Mouse (Mus musculus) spleen, adult 12 weeks (tissue): ENCODE measurements around the gene Ahcyl2.
"Not testable (repeated sequence)": the region's sequence is repeated elsewhere in the genome, so short reads cannot be mapped to it uniquely, and the experiment has no call there.

Experiments
- DNase-seq: peaks from one replicate; pipeline ENCODE4 v3.0.0; 2022; ENCODE audit warnings: low spot score

The Ahcyl2 gene

DNA sequence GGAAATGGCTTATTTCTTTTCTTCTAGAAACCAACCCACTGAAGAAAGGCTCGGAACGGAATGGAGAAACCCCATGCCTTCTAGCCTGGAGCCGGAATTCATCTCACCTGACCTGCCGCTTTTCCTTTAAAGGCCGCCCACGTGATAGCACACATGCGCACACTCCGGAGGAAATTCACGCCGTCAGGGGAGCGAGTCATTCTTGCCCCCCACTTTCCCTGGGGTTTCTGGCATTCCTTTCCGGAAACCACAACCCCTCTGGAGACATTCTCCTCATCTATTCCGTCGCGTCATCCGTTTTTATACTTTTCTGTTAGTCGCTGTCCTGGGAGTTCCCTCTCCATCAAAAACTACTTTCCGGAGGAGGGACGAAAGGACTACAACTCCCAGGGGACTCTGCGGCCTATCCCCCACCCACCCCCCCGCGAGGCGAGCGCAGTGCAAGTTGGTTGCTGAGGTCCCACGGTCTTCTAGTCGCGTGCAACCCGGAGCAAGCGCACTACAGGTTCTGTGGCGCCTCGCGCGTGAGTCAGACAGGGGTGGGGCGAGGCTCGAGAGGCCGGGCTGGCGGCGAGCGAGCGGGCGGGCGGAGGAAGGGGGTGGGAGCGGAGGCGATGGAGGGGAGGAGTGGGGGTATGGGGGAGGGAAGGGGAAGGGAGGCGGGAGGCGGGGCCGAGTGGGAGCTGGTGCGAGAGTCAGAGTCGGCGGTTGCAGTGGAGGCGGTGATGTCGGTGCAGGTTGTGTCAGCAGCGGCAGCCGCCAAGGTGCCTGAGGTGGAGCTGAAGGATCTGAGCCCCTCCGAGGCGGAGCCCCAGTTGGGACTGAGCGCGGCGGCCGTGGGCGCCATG lies at the start of gene Ahcyl2:
Gene Ahcyl2, plus strand, starts transcription at position 199 of the 848 bp plus-strand sequence.
- peak; percentile 85 for DNase-seq

DNA sequence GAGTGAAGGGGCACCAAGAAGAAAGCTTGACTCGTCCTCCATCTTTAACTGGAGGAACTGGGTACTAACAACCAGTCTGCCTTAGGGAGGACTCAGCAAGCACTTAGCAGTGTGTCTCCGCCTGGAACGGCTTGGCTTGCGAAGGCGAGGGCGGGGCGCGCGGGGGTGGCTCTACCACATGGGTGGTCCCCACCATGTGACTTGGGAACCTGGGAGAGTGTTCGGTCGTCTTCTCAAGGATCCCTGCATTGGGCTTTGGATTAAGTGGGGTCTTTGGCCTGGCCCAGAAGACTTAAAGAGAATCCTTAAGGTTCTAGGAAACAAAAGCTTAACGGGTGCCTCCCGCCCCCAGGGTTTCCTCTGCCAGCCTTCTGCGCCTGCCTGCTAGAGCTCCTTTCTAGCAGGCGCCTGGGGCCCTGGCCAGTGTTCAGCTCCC lies 48.9 kb upstream of the Ahcyl2 start:
- no peak for DNase-seq

DNA sequence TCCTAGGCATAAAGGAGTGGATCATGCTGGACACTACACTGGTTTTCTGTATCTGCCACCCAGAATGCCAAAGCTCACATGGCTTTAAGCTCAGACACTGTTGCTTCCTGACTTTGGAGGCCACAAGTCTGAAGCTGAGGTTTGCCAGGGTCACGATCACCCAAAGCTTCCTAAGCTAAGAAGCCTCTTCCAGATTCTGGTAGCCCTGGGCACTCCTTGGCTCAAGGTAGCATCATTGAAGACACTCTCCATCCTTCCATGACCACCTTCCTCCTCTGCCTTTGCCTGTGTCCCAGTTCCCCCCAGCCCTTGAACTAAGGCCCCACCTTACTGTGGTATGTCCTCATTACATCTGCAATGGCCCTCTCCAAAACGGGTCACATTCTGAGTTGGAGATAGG lies 45.9 kb upstream of the Ahcyl2 start:
- no peak for DNase-seq

DNA sequence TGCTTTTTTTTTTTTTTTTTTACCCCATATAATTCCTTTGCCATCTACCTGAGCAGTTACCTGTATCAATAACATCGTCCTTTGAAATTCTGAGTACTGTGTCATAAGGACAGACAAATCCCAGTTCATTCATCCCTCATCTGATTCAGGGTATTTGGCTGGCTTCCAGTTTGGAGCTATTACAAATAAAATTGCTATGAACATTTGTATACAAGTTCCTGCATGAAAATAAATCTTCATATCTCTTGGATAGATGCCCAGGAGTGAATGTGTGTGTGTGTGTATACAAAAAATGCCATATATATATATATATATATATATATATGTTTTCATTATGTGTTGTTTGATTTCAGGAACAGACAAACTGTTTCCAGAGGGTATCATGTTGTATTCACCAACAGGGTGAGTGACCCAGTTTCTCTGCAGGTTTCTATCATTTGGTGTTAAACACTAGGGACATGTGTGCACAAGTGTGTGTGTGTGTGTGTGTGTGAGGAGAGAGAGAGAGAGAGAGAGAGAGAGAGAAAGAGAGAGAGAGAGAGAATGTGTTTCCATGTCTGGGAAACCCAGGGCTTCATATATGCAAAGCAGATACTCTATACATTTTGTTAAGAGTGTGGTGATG lies 41.1 kb upstream of the Ahcyl2 start:
- DNase-seq, result no peak

DNA sequence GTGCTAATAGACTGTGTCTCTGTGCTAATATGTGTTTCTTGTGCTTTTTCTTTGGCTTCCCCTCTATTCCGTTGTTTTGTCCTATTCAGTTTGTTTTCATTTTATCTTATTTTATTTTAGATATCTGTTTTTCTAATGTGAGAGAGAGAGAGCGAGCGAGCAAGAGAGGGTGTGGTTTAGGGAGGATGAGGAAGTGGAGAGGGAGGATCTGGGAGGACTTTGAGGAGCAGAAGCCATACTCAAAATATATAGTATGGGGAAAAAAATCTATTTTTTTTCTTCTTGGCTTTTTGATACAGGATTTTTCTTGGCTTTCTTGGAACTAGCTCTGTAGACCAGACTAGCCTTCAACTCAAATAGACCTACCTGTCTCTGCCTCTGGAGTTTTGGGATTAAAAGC lies 39.8 kb upstream of the Ahcyl2 start:
- DNase-seq, result no peak

DNA sequence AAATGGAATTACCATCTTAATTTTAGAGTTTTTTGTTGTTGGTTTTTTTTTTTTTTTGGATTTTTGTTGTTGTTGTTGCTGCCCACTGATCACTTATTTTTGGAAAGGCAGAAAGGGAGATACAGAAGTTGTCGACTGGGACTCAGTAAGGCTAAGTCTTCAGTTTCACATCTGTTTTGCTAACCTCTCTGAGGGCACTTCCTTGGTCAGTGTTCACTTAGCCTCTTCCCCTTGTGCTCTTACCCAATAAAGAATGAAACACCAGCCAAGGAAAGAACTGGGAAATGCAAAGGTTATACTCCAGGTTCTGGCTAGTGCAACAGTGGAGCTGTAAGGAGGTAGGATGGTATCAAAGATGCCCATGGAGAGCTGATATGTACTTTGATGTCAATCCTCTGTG lies 38.3 kb upstream of the Ahcyl2 start:
- no peak for DNase-seq

DNA sequence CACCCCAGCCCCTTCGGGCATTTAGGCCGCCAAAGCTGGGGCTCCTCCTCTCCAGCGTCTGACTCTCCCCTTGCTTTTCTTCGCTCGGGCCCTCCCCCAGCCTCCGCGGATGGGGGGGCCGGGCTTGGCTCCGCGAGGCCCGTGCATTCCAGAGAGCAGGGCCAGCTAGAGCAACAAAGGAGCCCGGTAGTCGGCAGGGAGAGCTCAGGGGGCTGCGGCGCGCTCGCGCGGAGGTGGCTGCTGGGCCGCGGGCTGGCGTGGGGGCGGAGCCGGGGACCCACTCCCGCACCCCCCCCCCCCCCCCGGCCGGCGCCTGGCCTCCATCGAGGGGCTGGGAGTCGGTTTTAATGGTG lies 32.5 kb upstream of the Ahcyl2 start, which contains the start of gene Smo:
Gene Smo, plus strand, starts transcription at position 168 of the 353 bp plus-strand sequence.
- no peak for DNase-seq

DNA sequence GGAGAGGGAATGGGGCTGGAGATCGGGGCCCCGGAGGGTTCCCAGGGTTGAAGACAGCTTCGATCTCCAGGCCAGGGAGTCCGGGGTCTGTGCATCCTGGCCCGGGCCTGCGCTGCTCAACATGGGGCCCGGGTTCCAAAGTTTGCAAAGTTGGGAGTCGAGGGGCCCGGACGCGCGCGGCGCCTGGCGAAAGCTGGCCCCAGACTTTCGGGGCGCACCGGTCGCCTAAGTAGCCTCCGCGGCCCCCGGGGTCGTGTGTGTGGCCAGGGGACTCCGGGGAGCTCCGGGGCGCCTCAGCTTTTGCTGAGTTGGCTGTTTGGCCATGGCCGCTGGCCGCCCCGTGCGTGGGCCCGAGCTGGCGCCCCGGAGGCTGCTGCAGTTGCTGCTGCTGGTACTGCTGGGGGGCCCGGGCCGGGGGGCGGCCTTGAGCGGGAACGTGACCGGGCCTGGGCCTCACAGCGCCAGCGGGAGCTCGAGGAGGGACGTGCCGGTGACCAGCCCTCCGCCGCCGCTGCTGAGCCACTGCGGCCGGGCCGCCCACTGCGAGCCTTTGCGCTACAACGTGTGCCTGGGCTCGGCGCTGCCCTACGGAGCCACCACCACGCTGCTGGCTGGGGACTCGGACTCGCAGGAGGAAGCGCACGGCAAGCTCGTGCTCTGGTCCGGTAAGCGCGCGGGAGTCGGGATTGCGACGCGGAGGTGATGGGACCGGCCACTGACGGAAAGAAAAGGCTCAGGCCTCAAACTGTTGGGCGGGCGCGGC lies 31.9 kb upstream of the Ahcyl2 start:
- DNase-seq, result no peak

DNA sequence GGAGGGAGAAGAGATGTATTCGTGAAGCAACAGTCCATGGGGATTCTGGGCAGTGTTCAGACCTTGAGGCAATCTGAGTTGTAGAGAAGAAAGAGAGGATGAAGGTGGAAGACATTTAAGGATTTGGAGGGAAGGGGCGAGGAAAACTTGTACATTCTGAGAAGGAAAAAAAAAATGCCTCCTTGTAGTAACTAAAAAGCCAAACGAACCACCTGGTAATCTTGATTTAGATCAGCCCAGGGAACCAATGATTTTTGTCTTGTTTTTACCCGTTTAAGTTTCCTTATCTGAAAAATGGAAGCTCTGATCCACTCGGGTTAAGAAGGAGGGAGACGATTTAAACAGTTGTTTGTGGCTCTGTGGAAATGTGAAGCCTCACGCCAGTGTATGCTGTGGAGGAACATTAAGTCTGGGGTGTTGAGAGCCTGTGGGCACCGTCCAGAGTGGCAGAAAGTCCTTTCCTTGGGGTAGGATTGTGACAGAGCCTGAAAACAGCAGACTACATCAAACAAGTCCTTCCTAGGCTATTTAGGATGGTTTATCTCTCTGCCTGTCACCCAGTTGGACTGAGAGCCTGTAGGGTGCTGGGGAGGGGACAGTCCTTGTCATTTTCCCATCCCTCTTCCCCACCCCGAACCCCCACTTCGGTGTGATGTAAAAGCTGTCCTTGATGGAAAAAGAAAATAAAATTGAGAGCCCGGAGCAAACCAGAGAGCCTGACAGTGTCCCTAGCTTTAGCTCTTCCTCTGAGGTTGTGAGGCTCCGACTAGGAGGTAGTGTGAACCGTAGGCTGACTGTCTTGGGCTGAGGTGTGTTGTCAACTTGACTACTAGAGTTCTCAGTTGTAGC lies 31.0 kb upstream of the Ahcyl2 start:
- no peak for DNase-seq

DNA sequence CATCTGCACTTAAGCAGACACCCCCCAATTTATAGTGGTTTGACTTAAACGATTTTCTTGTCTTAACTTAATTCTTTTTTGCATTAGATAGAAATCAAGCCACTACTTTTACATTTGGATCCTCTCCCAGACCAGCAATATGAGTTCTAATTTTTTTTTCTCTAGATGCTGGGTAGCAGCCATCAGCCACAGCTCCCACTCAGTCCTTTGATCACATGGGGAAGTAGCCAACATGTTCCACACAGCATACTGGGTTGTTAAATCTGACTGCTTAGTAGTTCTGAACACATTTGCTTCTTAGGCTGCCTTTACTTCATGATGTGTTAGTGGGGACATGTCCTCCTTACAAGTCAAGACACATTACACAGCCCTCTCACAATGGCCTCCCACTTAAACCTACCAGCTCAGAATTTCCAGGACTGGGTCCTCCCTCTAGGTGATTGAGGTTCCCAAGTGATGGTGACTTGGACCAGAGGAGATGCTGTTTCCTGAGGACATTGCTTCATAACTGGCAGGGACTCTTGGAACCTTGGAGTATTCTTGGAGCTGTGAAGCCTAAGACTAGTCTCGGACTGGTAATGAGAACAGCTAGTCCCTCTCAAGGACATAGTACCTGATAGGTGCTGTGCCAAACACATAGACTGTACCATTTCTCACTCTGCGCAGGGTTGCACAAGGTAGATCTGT lies 16.2 kb upstream of the Ahcyl2 start:
- no peak for DNase-seq

DNA sequence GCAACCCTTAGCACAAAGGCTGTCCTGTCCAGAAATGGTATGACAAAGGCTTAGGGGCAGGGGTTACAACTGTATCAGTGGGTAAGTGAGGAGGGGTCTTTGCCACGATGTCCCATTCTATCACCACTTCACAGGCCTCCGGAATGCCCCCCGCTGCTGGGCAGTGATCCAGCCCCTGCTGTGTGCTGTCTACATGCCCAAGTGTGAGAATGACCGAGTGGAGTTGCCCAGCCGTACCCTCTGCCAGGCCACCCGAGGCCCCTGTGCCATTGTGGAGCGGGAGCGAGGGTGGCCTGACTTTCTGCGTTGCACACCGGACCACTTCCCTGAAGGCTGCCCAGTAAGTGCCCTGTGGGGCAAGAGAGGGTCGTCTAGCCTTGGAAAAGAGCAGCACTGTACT lies 14.5 kb upstream of the Ahcyl2 start:
- no peak for DNase-seq

DNA sequence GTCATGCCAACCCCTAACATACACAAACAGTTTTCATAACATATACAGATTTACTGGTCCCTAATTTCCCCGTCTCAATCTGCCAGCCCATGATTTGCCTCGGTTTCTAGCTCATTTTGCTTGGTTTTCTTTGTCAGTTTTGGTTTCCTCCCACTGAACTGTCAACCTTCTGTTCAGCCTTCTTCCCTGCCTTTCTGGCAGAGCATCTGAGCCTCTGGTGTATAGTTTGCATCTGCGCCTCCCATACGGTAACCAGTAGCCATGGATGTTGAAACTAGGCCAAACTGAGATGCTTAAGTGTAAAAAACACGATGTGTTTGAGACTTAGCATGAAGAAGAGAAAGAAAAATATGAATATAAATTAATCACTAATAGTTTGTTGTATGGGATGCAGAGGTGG lies 11.8 kb upstream of the Ahcyl2 start:
- no peak for DNase-seq

DNA sequence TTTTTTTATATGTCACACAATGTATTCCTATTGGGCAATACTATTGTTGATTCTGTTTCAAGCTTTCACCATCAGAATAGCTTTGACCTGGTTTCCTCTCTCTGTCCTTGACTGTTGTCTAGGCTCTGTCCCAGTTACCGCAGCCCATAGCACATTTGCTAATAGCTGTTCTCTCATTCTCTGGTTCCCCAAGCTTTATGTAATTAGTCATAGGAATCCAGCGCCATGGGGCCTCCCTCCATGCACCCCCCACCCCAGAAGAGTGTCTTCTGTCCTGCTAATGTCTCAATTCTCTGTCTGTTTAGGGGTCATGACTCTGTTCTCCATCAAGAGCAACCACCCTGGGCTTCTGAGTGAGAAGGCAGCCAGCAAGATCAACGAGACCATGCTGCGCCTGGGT lies 11.3 kb upstream of the Ahcyl2 start:
- no peak for DNase-seq

DNA sequence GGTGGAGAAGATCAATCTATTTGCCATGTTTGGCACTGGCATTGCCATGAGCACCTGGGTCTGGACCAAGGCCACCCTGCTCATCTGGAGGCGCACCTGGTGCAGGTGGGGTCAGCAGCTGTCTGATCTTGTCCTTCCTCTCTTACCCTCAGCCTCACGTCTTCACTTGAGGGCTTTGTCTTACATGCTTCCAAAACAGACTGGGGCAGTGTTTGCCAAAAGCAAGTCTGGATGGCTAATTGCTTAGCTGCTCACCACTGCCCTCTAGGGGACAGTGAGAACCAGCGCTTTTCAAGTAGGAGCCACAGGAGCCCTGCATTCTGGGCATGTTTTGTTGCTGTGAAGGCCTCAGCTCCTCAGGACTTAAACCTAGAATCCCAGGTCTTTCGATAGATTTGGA lies 9.4 kb upstream of the Ahcyl2 start:
- peak; percentile 48 for DNase-seq

DNA sequence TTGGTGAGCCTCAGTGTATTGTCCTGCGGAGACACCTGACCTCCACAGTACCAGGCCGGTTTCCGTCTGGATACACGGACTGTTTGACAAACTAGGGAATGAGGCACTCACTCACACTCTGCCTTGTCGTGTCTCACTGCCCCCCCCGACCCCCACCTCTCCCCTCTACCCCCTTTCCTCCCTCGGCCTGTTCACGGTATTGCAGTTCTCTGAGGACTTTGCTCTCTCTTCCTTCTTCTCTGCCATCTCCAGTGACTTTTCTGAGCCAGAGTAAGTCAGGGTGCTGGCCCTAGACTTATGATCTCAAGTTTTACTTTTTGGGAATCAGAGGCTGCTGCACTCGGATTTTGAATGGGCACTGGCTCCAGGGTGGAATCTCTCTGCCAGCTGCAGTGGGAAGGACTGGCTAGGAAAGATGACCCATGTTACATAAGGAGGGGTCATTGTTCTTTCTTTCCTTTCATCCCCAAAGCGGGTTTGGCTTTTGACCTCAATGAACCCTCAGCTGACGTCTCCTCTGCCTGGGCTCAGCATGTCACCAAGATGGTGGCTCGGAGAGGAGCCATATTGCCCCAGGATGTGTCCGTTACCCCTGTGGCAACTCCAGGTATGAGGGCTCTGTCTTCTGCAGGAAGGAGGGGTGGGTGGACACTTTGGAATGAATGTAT lies 8.7 kb upstream of the Ahcyl2 start:
- DNase-seq, result no peak

DNA sequence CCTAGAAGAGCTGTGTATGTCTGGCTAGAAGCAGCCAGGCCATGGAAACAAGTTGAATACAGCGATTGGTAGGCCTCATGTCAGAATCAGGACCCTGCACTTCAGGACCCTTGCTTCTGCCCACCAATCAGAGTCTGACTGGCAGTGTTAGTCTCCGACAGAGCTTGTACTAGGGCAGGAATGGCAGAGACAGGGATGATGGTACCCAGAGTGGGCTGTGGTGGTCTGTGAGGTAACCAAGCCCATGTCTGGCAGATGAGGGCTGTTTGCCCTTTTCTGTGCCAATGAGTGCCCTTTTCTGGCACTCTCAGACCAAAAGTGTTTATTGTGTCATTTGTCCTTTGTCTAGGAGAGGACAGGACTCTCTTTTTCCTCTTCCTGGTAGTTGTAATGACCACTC lies 7.4 kb upstream of the Ahcyl2 start:
- DNase-seq, result not testable (repeated sequence)

DNA sequence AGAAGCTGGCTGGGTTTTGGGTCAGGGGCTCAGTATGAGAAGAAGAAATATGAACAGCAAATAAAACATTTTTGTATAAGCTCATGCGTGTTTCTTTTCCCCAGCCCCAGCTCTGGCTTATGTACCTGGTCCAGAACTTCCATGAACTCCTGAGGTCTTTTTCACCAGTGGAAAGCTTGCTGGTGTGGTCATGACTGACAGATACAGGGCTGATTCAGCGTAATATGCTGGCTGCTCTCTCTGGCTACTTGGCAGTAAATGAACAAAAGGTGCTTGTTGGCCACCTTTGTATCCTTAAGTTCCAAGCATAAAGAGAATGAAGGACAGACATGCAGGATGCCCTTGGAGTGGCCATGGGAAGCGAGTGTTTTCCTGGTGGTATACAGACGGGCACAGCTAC lies 6.5 kb upstream of the Ahcyl2 start:
- DNase-seq, result no peak

DNA sequence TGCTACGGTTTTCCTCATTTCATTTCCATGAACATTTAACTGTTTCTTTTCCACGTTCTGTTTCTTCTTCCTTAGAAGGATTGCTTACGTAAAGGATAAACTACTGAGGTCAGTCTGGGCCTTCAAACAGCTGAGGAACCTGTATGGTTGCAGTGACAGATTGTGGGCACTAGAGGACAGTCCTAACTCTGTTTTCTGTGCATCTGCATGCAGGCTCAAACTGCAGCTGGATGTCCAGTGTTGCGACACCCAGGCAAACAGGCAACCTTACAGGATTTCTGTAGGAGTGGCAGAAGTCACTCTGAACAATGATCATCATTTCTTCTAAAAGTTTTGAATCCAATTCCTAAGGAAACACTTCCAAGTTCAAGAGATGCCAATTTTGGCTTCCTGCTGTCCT lies 5.3 kb upstream of the Ahcyl2 start:
- DNase-seq, result no peak

DNA sequence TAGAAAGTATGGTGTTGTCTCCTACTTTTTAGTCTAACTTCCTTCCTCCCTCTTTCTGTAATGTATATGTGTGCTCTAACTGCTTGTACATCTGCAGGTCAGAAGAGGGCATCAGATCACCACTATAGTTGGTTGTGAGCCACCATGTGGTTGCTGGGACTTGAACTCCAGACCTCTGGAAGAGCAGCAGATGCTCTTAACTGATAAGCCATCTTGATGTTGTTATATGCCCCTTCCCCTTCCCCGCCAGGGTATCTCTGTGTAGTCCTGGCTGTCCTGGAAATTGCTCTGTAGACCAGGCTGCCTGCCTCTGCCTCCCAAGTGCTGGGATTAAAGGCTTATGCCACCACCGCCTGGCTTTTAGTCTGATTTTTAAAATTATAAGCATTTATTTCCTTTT lies 937 bp upstream of the Ahcyl2 start:
- DNase-seq, result no peak

DNA sequence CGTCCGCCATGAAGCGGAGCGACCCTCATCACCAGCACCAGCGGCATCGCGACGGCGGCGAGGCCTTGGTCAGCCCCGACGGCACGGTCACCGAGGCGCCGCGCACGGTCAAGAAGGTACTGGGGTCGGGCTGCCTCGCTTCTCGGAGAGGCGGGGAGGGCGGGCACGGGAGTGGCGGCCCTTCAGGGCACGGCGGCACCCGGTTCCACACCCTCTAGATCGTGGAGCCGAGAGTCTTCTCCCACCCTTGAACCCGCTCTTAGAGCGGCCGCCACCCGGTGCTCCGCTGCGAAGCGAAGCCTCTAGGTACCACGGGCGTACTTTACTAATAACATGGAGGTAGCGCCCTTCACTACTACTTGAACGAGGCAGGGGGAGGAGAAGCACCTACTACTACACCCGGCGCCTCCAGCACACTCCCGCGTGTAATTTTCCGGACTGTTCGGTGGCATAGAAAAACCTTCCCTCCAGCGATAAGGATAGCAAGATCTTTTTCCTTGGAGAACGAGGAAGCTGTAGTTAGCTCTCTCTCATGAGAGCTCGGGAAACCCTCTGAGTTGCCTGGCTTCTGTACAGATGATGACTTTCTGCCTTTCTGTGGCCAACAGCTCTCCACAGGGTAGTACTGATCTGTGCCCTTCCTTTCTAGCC lies 1.1 kb downstream of the Ahcyl2 start:
- peak; percentile 42 for DNase-seq
